Mouse (Mus musculus): Measurements from ENCODE around the gene Ptar1. TPM values are rescaled to one million over a fixed set of nuclear protein-coding genes. Genes with fewer than 3 reads are reported as not detected.

Ptar1 gene
- polyA plus RNA-seq, 1 experiment from 2014 or later, result 8.2 TPM

DNA sequence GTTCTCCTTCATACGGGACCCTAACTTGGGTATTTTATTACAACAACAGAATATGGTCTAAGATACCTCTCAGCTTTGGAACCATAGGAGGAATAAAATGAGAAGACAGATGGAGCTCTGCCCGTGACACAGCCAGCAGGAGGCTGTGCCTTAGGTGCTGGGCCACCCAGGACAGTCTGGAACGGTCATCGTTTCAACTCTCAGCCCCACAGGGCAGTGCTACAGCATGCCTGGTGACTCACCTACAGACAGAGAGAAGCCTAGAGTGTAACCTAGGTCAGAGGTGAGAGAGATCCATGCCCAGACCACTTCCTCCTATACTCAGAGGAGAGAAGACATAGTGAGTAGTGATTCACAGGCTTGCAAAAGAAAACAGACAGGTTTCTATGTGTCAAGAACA is 92.9 kb downstream of the Ptar1 start:
- Histone ChIP-seq H3K9me3 (replicated peaks; ENCODE audit: control insufficient read depth, low read length) (no peaks in the 10 kb centered on the region), H3K27me3 (ENCODE audit: control insufficient read depth, insufficient read depth, low read length) (no peaks in the 10 kb centered on the region), H3K27ac (replicated peaks; ENCODE audit: low read depth, low read length) (no peak overlapping the region), H3K36me3 (replicated peaks; ENCODE audit: control insufficient read depth, insufficient read depth, low read depth, low read length) (no peaks in the 10 kb centered on the region), H3K4me3 (ENCODE audit: low read depth, low read length) (no peak overlapping the region), H3K4me2 (ENCODE audit: low read depth, low read length) (no peak overlapping the region), H3K9ac (replicated peaks; ENCODE audit: low read length) (no peak overlapping the region), H3K4me1 (ENCODE audit: control insufficient read depth, insufficient read depth, low read length) (no peaks in the 10 kb centered on the region)
- 80% methylated on average over 4 of the region's 4 CpGs for WGBS
- no peak for DNase-seq (ENCODE audit: low spot score)
- ATAC-seq (replicated peaks; ENCODE audit: insufficient number of reproducible peaks, low FRiP score, low TSS enrichment, low read depth), result no peak

Other genes with a start within 250 kb of the Ptar1 start
- gene Mamdc2, start 239.0 kb upstream of the Ptar1 start, polyA plus RNA-seq (2014; fragmentation: Nextera tagmentation; extraction: Ambion mirVana), result 1.2 and 1.7 TPM in 2 replicates
- 0.58 TPM in 1 of 2 replicates, not detected in the other for gene 1700028P14Rik, start 34.6 kb upstream of the Ptar1 start, polyA plus RNA-seq (2014; fragmentation: Nextera tagmentation; extraction: Ambion mirVana)
- 0.52 and 0.81 TPM in 2 replicates for gene Apba1, start 71.5 kb downstream of the Ptar1 start, polyA plus RNA-seq (2014; fragmentation: Nextera tagmentation; extraction: Ambion mirVana)